Mouse (Mus musculus) left cerebral cortex, postnatal 25 days (tissue): ENCODE results near the gene Slc12a9. TPM values are rescaled to one million over a fixed set of nuclear protein-coding genes. Genes with fewer than 3 reads are reported as not detected.

Source experiments
- DNase-seq, 2 experiments: peaks; one replicate each; pipeline ENCODE4 v3.0.0; 2022; ENCODE audit warnings: low spot score in 2 of 2, mixed read lengths in 1 of 2
- intact Hi-C: fragments of 180-260 bp; cut with DNase I; formaldehyde crosslinking; loops from one replicate; pipeline ENCODE4 v1.15.1; 2025
- total RNA-seq, 2 experiments: library from RNA; stranded (reverse); gene quantifications; 2 replicates each; pipeline ENCODE4 v1.2.3; 2021

Slc12a9 gene
- total RNA-seq, 2 experiments from 2014 or later, result 21.3 to 23.2 TPM

DNA sequence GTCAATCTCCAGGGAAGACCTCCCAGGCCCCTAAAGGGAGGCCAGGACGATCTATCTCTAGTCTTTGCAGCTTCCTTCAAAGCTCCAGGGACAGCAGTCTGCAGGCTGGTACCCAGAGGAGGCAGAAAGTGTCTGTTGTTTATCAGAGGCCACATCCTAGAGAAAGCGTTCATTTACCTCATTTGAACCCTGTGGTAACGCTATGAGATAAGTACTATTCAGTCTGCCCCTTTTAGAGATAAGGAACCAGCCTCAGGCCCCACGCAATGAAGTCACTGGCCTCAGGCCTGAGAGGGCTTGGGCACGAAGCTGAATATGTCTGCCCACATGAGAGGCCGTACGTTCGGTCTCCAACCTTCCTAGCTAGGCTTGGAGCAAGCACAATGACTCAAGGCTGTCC is 16.0 kb downstream of the Slc12a9 start:
- no peak for DNase-seq
- intact Hi-C loops, result no loop called here

DNA sequence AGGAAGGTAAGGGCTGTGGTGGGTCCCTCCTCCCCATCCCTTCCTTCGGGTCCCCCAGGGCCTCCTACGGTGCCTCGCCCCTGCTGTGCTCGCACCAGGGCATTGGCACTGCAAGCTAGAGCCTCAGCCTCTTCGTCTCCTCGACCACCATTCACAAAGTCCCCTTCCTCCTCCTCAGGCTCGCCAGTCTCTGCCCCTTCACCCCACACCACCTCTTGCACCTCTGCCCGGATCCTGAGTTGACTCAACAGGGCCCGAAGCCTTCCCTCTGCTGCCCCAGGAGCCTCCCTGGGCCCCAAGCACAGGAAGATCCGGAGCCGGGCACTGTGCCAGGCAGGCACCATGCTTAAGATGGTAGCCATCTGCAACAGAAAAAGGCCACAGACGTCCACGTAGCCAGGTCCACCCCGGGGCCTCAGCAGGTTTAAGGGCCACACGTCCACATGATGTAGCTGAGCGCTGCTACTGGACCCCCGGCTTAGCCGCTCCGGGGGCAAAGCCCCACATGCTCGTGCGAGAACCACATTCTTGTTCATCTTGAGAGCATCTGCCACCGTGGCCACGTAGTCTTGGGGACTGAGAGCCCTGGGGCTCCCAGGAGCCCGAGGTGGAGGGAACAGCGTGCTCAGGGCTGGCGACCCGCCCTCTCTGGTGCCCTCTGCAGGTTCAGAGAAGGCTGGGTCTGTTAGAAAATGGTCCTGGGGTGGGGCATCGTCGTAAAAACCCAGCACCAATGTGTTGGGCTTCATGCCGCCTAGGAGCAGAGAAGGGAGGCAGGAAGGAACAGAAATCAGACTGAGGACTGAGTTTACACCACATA is 18.1 kb downstream of the Slc12a9 start:
- no peak for DNase-seq
- intact Hi-C loops, result no loop called here

- DNase-seq, result peak in 1 of 2 experiments; percentile 43
- intact Hi-C loops, result no loop called here
Measured at GRCm38 (mm10) chr5:137314193-137315083, 19.0 kb downstream of the Slc12a9 start, which contains the start of gene Trip6. Gene Trip6 (minus strand): TSS chr5:137314404.

- intact Hi-C loops, result no loop called here
- no peak for DNase-seq
Measured at GRCm38 (mm10) chr5:137313466-137314192, 19.8 kb downstream of the Slc12a9 start.

GRCm38 (mm10) chr5:137308356-137308755 is 25.0 kb downstream of the Slc12a9 start:
- no peak for DNase-seq
- intact Hi-C loops, result no loop called here

- peak; percentile 93 to 97 for DNase-seq
- intact Hi-C loops, result loop anchor here (2.0 kb wide), 1 partner anchor 20 kb away; the partner anchor contains the start of gene Ache
Measured at GRCm38 (mm10) chr5:137307071-137307912, 26.1 kb downstream of the Slc12a9 start, which contains the start of gene Srrt. Gene Srrt (minus strand): TSS chr5:137307674.

DNA sequence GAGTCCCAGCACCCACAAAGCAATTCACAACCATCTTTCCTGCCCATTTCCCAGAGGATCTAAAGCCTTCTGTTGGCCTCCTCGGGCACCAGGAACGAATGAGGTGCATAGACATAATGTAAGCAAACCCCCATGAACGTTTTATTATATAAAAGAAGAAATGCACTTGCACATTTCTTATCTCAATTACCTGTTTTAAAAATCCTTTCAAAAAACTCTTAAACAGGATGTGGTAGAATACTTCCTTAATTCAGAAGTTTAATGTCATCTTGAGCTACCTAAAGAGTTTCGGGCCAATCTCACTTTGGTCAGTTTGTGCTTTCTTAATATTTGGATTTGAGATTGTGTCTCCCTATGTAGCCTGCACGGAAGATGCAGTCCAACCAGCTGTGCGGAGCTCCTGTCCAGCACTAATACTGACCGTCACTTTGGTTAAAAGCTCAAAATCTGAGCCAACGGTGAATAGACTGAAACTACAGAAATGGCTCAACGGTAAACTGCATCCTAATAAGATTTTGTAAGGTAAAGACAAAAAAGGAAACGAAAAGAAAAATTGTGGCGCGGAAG is 26.9 kb downstream of the Slc12a9 start:
- DNase-seq, result no peak
- intact Hi-C loops, result loop anchor here (2.0 kb wide), 1 partner anchor 20 kb away; the partner anchor contains the start of gene Ache

DNA sequence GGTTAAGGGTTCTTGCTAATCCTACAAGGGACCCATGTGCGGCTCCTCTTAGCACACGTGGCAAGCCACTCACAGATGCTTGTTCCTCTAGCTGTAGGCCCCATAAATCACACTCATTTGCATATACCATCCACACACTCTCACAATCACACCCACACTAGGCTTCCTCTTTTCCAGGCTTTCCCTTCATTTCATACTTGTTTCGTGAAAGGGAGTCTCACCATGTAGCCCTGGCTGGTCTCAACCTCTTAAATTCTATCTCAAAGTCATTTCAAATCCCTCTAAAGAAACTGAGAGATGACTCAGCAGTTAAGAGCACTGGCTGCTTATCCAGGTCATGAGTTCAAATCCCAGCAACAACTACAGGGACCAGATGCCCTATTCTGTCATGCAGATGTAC is 27.6 kb downstream of the Slc12a9 start:
- DNase-seq, result peak in 1 of 2 experiments; percentile 82
- intact Hi-C loops, result loop anchor here (2.0 kb wide), 1 partner anchor 19 kb away; the partner anchor contains the start of gene Ache

- intact Hi-C loops, result no loop called here
- no peak for DNase-seq
Measured at GRCm38 (mm10) chr5:137304816-137305215, 28.6 kb downstream of the Slc12a9 start.

DNA sequence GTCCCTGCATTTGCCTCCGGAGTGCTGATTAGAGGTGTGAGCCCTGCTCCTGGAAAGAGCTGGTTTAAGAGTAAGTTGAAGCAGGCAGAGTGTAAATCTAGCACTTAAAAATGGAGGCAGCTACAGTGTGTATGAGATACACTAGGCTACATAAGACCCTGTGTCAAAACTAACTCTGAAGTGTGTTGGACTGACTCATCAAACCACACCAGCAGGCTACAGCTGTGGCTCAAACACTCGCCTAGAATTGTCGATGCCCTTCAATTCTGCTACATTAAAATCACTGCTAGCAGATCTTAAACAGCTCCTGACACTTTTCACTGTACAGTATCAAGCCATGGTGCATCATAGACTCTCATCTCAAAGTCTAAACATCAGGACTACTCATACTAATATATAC is 29.2 kb downstream of the Slc12a9 start:
- DNase-seq, result no peak
- intact Hi-C loops, result no loop called here

DNA sequence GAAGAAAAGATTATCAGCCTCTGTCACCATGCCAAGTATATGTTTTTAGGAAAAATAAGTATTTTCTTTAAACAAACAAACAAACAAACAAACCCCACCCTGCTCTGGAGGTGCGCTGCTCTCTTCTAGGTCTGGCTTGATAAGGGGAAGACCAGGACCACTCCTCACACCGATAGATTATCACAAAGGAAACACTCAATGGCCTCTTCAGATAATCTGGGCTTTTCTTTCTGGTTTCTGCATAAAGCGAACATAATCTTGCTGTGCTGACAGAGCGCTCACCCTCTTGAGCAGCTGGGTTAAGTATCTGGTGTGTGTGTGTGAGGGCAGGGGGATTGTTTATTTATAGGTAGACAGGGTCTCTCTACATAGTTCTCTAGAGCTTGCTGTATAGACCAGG is 29.8 kb downstream of the Slc12a9 start:
- intact Hi-C loops, result no loop called here

GRCm38 (mm10) chr5:137301253-137301652 is 32.1 kb downstream of the Slc12a9 start:
- no peak for DNase-seq
- intact Hi-C loops, result no loop called here

More for the DNA sequence above, 29.8 kb downstream of the Slc12a9 start:
- DNase-seq, result no peak

DNA sequence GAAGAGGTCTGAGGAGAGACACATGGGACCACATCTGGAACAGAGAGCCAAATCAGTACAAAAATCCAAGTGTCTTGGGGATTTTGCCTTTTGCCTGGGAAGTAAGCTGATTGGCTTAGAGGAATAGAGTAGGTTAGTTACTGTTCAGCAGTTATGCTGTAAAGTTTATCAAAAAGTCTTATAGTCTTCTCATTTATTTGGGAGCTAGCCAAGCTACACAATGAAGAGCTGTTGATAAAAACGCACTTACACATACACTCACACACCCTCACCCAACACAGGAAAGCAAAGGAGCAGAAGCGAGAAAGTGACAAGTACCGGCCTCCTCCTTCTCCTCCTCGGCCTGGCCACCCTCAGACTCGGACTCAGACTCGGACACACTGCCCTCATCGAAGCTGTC is 34.2 kb downstream of the Slc12a9 start:
- intact Hi-C loops, result no loop called here
- no peak for DNase-seq

DNA sequence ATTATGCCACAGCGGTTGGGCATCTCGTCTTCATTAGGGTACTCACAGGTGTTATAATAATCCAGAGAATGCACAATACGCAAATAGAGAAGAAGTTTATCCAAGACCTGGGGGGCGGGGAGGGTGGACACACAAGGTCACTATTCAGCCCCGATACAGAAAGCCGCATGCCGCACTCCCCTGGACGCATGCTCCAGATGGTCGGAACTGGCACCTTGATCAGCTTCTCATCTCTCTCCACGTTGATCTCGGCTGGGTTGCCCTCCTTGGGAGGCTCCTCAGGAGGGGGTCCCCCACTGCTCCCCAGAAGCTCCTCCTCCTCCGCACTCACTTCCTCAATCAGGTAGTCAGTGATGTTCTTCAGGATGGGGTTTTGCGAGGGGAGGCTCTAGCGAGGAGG is 36.3 kb downstream of the Slc12a9 start:
- intact Hi-C loops, result no loop called here
- DNase-seq, result no peak

GRCm38 (mm10) chr5:137295712-137296111 is 37.7 kb downstream of the Slc12a9 start:
- no peak for DNase-seq
- intact Hi-C loops, result no loop called here

GRCm38 (mm10) chr5:137295296-137295695 is 38.1 kb downstream of the Slc12a9 start:
- intact Hi-C loops, result no loop called here
- DNase-seq, result no peak

- intact Hi-C loops, result loop anchor here (5.0 kb wide), 1 partner anchor 247 kb away; the partner anchor contains the start of gene Ap1s1
- DNase-seq, result no peak
Measured at GRCm38 (mm10) chr5:137294744-137295093, 38.7 kb downstream of the Slc12a9 start.
